Mouse (Mus musculus) ES-E14 (cell line): ENCODE data around the gene Sohlh2. TPM values are rescaled to one million over a fixed set of nuclear protein-coding genes. Genes with fewer than 3 reads are reported as not detected.

Source experiments
- DNase-seq: peaks from one replicate; pipeline ENCODE4 v3.0.0-alpha.2; 2013; ENCODE audit warnings: low read depth, low spot score
- H3K27ac ChIP-seq: 2 replicates; pipeline ENCODE4 v1.5.1; 2012; ENCODE audit warnings: low read depth, mild to moderate bottlenecking, low read length, moderate library complexity, mixed read lengths; ENCODE audit not compliant: poor library complexity, insufficient read depth, severe bottlenecking
- H3K36me3 ChIP-seq: 2 replicates; pipeline ENCODE4 v1.6.1; 2012; ENCODE audit warnings: mild to moderate bottlenecking, low read length, moderate library complexity, mixed read lengths; ENCODE audit not compliant: control insufficient read depth, poor library complexity, insufficient read depth, severe bottlenecking
- H3K4me1 ChIP-seq, 2 experiments: fragments of 150-350 bp in 1 of 2; sonication (generic) in 1 of 2; 2 replicates each; pipeline ENCODE4 v1.6.1; 2012; ENCODE audit warnings: low read length in 2 of 2, mild to moderate bottlenecking in 1 of 2, mixed read lengths in 1 of 2; ENCODE audit not compliant: control insufficient read depth in 2 of 2, insufficient read depth in 2 of 2, poor library complexity in 1 of 2
- H3K4me3 ChIP-seq, 2 experiments: fragments of 150-350 bp in 1 of 2; sonication (generic) in 1 of 2; 2 replicates each; pipeline ENCODE4 v1.5.1; 2012; ENCODE audit warnings: low read length in 2 of 2, low read depth in 1 of 2, mild to moderate bottlenecking in 1 of 2, mixed read lengths in 1 of 2; ENCODE audit not compliant: insufficient read depth in 1 of 2, poor library complexity in 1 of 2, severe bottlenecking in 1 of 2
- H3K9ac ChIP-seq: 2 replicates; pipeline ENCODE4 v1.6.1; 2012; ENCODE audit warnings: low read depth, mild to moderate bottlenecking, low read length, mixed read lengths; ENCODE audit not compliant: poor library complexity, insufficient read depth, severe bottlenecking
- H3K9me3 ChIP-seq: fragments of 150-350 bp; sonication (generic); 2 replicates; pipeline ENCODE4 v1.6.1; 2012; ENCODE audit warnings: low read depth, mild to moderate bottlenecking, low read length; ENCODE audit not compliant: control insufficient read depth, insufficient read depth
- ZNF384 ChIP-seq: IDR thresholded peaks from 2 replicates; pipeline ENCODE4 v1.6.1; 2012; ENCODE audit warnings: low read depth, low read length, inconsistent platforms
- in situ Hi-C, 2 experiments: fragments of 600-800 bp; cut with MboI; formaldehyde crosslinking; loops; one replicate each; pipeline ENCODE4 v1.15.1; 2025; ENCODE audit warnings: low sequenced_read_pairs in 2 of 2, inconsistent platforms in 1 of 2; ENCODE audit not compliant: unreplicated experiment in 2 of 2
- total RNA-seq: library from RNA; depleted of rRNA; stranded (reverse); fragments of 300-350 nt; gene quantifications from 2 replicates; pipeline ENCODE4 v1.2.3, GENCODE M21; 2012; rRNA removed

Gene Sohlh2
- total RNA-seq, 1 experiment, result 14.1 TPM

GRCm38 (mm10) chr3:55250631-55251030 lies 68.8 kb downstream of the Sohlh2 start:
- Histone ChIP-seq H3K4me1 (no peaks in the 10 kb centered on the region), H3K36me3 (no peaks in the 10 kb centered on the region), H3K27ac (no peak overlapping the region), H3K9me3 (no peaks in the 10 kb centered on the region), H3K9ac (no peak overlapping the region), H3K4me3 (no peak overlapping the region)
- DNase-seq, result no peak
- in situ Hi-C loops, result no loop called here
- TF ChIP-seq ZNF384, result no peak

Other genes with a start within 250 kb of the Sohlh2 start
- 0.76 and 1.1 TPM in 2 replicates for gene Ccna1, start 126.5 kb upstream of the Sohlh2 start, total RNA-seq
- 7.6 and 12.8 TPM in 2 replicates for gene Spg20, start 69.9 kb upstream of the Sohlh2 start, total RNA-seq
- 0.16 and 0.54 TPM in 2 replicates for gene Ccdc169, start 44.7 kb upstream of the Sohlh2 start, total RNA-seq
- 0.42 and 1.7 TPM in 2 replicates for gene Dclk1, start 60.3 kb downstream of the Sohlh2 start, total RNA-seq